ENCODE assay signal across 7 mouse cellular contexts in the genomic region with DNA sequence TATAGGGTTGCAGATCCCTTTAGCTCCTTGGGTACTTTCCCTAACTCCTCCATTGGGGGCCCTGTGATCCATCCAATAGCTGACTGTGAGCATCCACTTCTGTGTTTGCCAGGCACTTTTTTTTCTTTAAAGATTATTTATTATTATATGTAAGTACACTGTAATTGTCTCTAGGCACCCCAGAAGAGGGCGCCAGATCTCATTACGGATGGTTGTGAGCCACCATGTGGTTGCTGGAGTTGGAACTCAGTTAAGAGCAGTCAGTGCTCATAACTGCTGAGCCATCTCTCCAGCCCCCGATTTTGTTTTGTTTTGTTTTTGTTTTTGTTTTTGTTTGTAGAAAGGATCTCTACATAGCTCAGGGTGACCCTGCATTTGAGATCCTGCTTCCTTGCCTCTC. TPM values are rescaled to one million over a fixed set of nuclear protein-coding genes. Genes with fewer than 3 reads are reported as not detected.
A peak's percentile ranks its signal among the peaks of the same experiment; 100 is the strongest.
DNase-seq lines count a peak whose midpoint lies in the region; ATAC-seq and TF ChIP-seq lines count a peak whose summit lies in the region.
"Not testable (repeated sequence)": the region's sequence is repeated elsewhere in the genome, so short reads cannot be mapped to it uniquely, and the experiment has no call there.

No protein-coding gene starts in this region.

- not testable (repeated sequence) for H3K36me3 ChIP-seq in embryonic facial prominence, embryonic 11.5 days (replicated peaks; ENCODE audit: control insufficient read depth, insufficient read depth, low read depth, low read length); hindbrain, postnatal 0 days (ENCODE audit: insufficient read depth, low read length); limb, embryonic 11.5 days (ENCODE audit: control insufficient read depth, insufficient read depth, low read length); midbrain, embryonic 14.5 days (ENCODE audit: control insufficient read depth, insufficient read depth, low read length)

- not testable (repeated sequence) for H3K27me3 ChIP-seq in embryonic facial prominence, embryonic 11.5 days (ENCODE audit: control insufficient read depth, insufficient read depth, low read length); hindbrain, postnatal 0 days (ENCODE audit: insufficient read depth, low read length); limb, embryonic 11.5 days (ENCODE audit: control insufficient read depth, insufficient read depth, low read length); midbrain, embryonic 14.5 days (ENCODE audit: control insufficient read depth, insufficient read depth, low read length)

- H3K9me3 ChIP-seq in embryonic facial prominence, embryonic 11.5 days (replicated peaks; ENCODE audit: control insufficient read depth, low read length); hindbrain, postnatal 0 days (ENCODE audit: low read length); limb, embryonic 11.5 days (ENCODE audit: control insufficient read depth, low read length); midbrain, embryonic 14.5 days (ENCODE audit: control insufficient read depth, low read length): not testable (repeated sequence)

- not testable (repeated sequence) for H3K4me1 ChIP-seq in embryonic facial prominence, embryonic 11.5 days (ENCODE audit: control insufficient read depth, insufficient read depth, low read length); hindbrain, postnatal 0 days (ENCODE audit: insufficient read depth, low read length); limb, embryonic 11.5 days (ENCODE audit: control insufficient read depth, insufficient read depth, low read length); midbrain, embryonic 14.5 days (ENCODE audit: control insufficient read depth, insufficient read depth, low read length)

- not testable (repeated sequence) for H3K4me2 ChIP-seq in embryonic facial prominence, embryonic 11.5 days (ENCODE audit: low read depth, low read length); hindbrain, postnatal 0 days (ENCODE audit: low read depth, low read length); limb, embryonic 11.5 days (ENCODE audit: low read depth, severe bottlenecking); midbrain, embryonic 14.5 days (ENCODE audit: low read length)

- peak; percentile 12; the same call in 1 of the 2 replicates for TF ChIP-seq CTCF in brain, embryonic 14.5 days (IDR thresholded peaks at IDR 0.05; ENCODE audit: borderline replicate concordance, extremely low read depth, insufficient read depth, insufficient read length)
- peak; percentile 51 for TF ChIP-seq CTCF in hindbrain, postnatal 0 days (IDR thresholded peaks at IDR 0.05; ENCODE audit: low read depth)

- H3K9ac ChIP-seq in embryonic facial prominence, embryonic 11.5 days (replicated peaks; ENCODE audit: low read length); hindbrain, postnatal 0 days (replicated peaks; ENCODE audit: low read length); limb, embryonic 11.5 days (ENCODE audit: low read length); midbrain, embryonic 14.5 days (replicated peaks; ENCODE audit: low read length): not testable (repeated sequence)

- not testable (repeated sequence) for TF ChIP-seq POLR2A in brain, embryonic 14.5 days (IDR thresholded peaks at IDR 0.05; ENCODE audit: borderline replicate concordance, extremely low read depth, insufficient read depth, insufficient read length, poor library complexity, severe bottlenecking)

- not testable (repeated sequence) for H3K4me3 ChIP-seq in embryonic facial prominence, embryonic 11.5 days (ENCODE audit: low read depth, low read length); hindbrain, postnatal 0 days (ENCODE audit: low read length); limb, embryonic 11.5 days (ENCODE audit: low read depth, low read length); midbrain, embryonic 14.5 days (replicated peaks; ENCODE audit: low read depth, low read length)

- ATAC-seq in embryonic facial prominence, embryonic 11.5 days (replicated peaks; ENCODE audit: insufficient number of reproducible peaks, low FRiP score, low TSS enrichment, low read depth); hindbrain, postnatal 0 days; limb, embryonic 11.5 days (ENCODE audit: insufficient number of reproducible peaks, low FRiP score, low TSS enrichment, low read depth); midbrain, embryonic 14.5 days (ENCODE audit: low FRiP score, low TSS enrichment): not testable (repeated sequence)

- H3K27ac ChIP-seq in embryonic facial prominence, embryonic 11.5 days (replicated peaks; ENCODE audit: low read depth, low read length); hindbrain, postnatal 0 days; limb, embryonic 11.5 days (replicated peaks; ENCODE audit: low read depth, low read length); midbrain, embryonic 14.5 days (replicated peaks; ENCODE audit: low read depth, low read length): not testable (repeated sequence)

- DNase-seq in NIH3T3 (ENCODE audit: low read depth) = peak; percentile 71
- peak; percentile 38 for DNase-seq in brain, embryonic 14.5 days (ENCODE audit: low read depth)
- DNase-seq in embryonic facial prominence, embryonic 11.5 days (ENCODE audit: low spot score) = peak; percentile 43
- DNase-seq in hindbrain, postnatal 0 days (ENCODE audit: low spot score) = peak; percentile 49
- peak; percentile 28 for DNase-seq in limb, embryonic 11.5 days (ENCODE audit: low spot score)
- peak; percentile 33 for DNase-seq in midbrain, embryonic 14.5 days
- peak; percentile 22 to 41 for DNase-seq in spleen, postnatal 36 days (ENCODE audit: low spot score in 2 of 2)

- WGBS in embryonic facial prominence, embryonic 11.5 days = 38% methylated on average over 3 of the region's 3 CpGs
- 44% methylated on average over 3 of the region's 3 CpGs for WGBS in hindbrain, postnatal 0 days
- WGBS in limb, embryonic 11.5 days = 49% methylated on average over 3 of the region's 3 CpGs
- 46% methylated on average over 3 of the region's 3 CpGs for WGBS in midbrain, embryonic 14.5 days

RNA-seq across cellular contexts. Expression of a gene that starts 24.5 kb away (rescaled TPM):
- 117 and 122 TPM in 2 replicates for polyA plus RNA-seq in brain, embryonic 14.5 days (2012; rRNA removed)
- 49.0 and 50.5 TPM in 2 replicates for polyA plus RNA-seq in embryonic facial prominence, embryonic 11.5 days (2014; fragmentation: Nextera tagmentation; extraction: Ambion mirVana)
- total RNA-seq in hindbrain, postnatal 0 days (2014; rRNA removed) = 37.8 and 44.4 TPM in 2 replicates
- 37.7 and 39.8 TPM in 2 replicates for polyA plus RNA-seq in hindbrain, postnatal 0 days (2015; fragmentation: Nextera tagmentation; extraction: Ambion mirVana)
- polyA plus RNA-seq in limb, embryonic 11.5 days (2014; fragmentation: Nextera tagmentation; extraction: Ambion mirVana) = 43.5 and 46.2 TPM in 2 replicates
- 86.4 and 115 TPM in 2 replicates for polyA plus RNA-seq in midbrain, embryonic 14.5 days (2014; fragmentation: Nextera tagmentation; extraction: Ambion mirVana)
